In the genomic region with DNA sequence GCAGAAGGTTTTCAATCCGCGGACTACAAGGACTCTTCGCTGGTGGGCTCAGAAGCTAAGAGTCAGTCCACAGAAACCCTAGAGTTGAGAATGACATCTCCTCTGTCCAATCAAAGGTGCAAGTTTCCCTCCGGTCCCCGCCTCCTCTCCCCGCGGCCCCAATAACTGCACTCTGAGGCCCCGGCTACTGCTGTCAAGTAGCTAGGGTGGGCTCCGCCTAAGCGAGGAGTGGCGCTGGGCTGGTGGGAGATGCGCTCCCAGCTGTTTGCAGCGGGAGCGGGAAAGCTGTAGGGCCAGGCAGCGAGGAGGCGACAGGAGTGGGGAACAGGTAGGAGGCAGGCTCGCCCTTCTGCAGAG, we compare ENCODE assay signal across 8 mouse cellular contexts. TPM values are rescaled to one million over a fixed set of nuclear protein-coding genes. Genes with fewer than 3 reads are reported as not detected.
DNase-seq lines count a peak whose midpoint lies in the region; ATAC-seq lines count a peak whose summit lies in the region.

TSS of gene Cntn1 (plus strand) at position 170 of the 357 bp plus-strand sequence.

- peak within 1 kb of the TSS; percentile 75 for H3K4me2 ChIP-seq in midbrain, embryonic 16.5 days (ENCODE audit: low read length)

- H3K9ac ChIP-seq in midbrain, embryonic 16.5 days (ENCODE audit: low read depth, low read length) = peak within 1 kb of the TSS; percentile 86

- intact Hi-C loops in left cerebral cortex, postnatal 25 days (cut with DNase I) = loop anchor here (5.0 kb wide), 2 partner anchors 84 to 171 kb away; no protein-coding TSS in a partner anchor

- peak; percentile 43 for DNase-seq in adrenal gland, postnatal 10 days
- peak; percentile 92 for DNase-seq in cerebellum, adult 9-11 months
- DNase-seq in frontal cortex, adult 2 months (ENCODE audit: extremely low spot score in 1 of 2, low spot score in 1 of 2) = peak; percentile 88 to 95
- peak; percentile 12 for DNase-seq in kidney, adult 18-20 months
- peak; percentile 89 to 97 for DNase-seq in left cerebral cortex, postnatal 25 days (ENCODE audit: low spot score in 2 of 2)
- DNase-seq in testis, postnatal 10 days (ENCODE audit: low spot score) = peak; percentile 52
- no peak for DNase-seq in spleen, postnatal 36 days (ENCODE audit: low spot score in 2 of 2)

- no peaks in the 10 kb centered on the region for H3K27me3 ChIP-seq in midbrain, embryonic 16.5 days (ENCODE audit: control insufficient read depth, insufficient read depth, low read depth, low read length)

- peak; percentile 98 for ATAC-seq in midbrain, embryonic 16.5 days

- 0% methylated on average over 17 of the region's 17 CpGs for WGBS in midbrain, embryonic 16.5 days

- peak within 1 kb of the TSS; percentile 84 for H3K27ac ChIP-seq in midbrain, embryonic 16.5 days (ENCODE audit: low read length)

- peaks cover 7% of the 10 kb centered on the region for H3K4me1 ChIP-seq in midbrain, embryonic 16.5 days (ENCODE audit: control insufficient read depth, insufficient read depth, low read length)

- H3K36me3 ChIP-seq in midbrain, embryonic 16.5 days (ENCODE audit: control insufficient read depth, insufficient read depth, low read length) = no peaks in the 10 kb centered on the region

- no peaks in the 10 kb centered on the region for H3K9me3 ChIP-seq in midbrain, embryonic 16.5 days (replicated peaks; ENCODE audit: control insufficient read depth, low read length, poor library complexity, severe bottlenecking)

- peak within 1 kb of the TSS; percentile 79 for H3K4me3 ChIP-seq in midbrain, embryonic 16.5 days (ENCODE audit: low read depth, low read length)

RNA-seq across cellular contexts. Expression of gene Cntn1, which starts in this region (rescaled TPM):
- 1 to 10 TPM; 4.4 to 7.2 TPM for total RNA-seq in adrenal gland, postnatal 10 days (2021)
- 124 and 136 TPM in 2 replicates for polyA plus RNA-seq in frontal cortex, adult 2 months (2012; rRNA removed)
- 100 to 1,000 TPM; 297 to 317 TPM for total RNA-seq in left cerebral cortex, postnatal 25 days (2021)
- 65.7 and 88.4 TPM in 2 replicates for polyA plus RNA-seq in midbrain, embryonic 16.5 days (2015; fragmentation: Nextera tagmentation; extraction: Ambion mirVana)

Comparison
In these comparisons a context has a peak if more than half of its experiments do, and no peak if none do; other contexts are left out.
1. RNA of gene Cntn1 (total RNA-seq): 297 to 317 TPM in left cerebral cortex, postnatal 25 days; 4.4 to 7.2 TPM in adrenal gland, postnatal 10 days; every median in the first group is over 10 times any median in the second.
2. DNase-seq: peak in adrenal gland, postnatal 10 days (single experiment), cerebellum, adult 9-11 months (single experiment), frontal cortex, adult 2 months (2 of 2), kidney, adult 18-20 months (single experiment), left cerebral cortex, postnatal 25 days (2 of 2) and testis, postnatal 10 days (single experiment); none in spleen, postnatal 36 days (0 of 2).